Mouse (Mus musculus) heart, adult 2 months (tissue): ENCODE measurements at regions not wholly inside any gene's neighbourhood (a gene's known extent, or its start where the extent isn't known, plus 50 kb on each side); places are given as distances from the start of the nearest gene placed in this dataset.

ENCODE experiments used
- EP300 ChIP-seq: fragments of 200-500 bp; IDR thresholded peaks from 2 replicates; pipeline ENCODE4 v1.6.1; 2011; ENCODE audit warnings: low read depth, low read length, control low read depth; ENCODE audit not compliant: insufficient read depth
- POLR2A ChIP-seq: fragments of 200-500 bp; IDR thresholded peaks from 2 replicates; pipeline ENCODE4 v1.6.1; 2011; ENCODE audit warnings: mild to moderate bottlenecking, low read depth, low read length, control low read depth; ENCODE audit not compliant: insufficient read depth

GRCm38 (mm10) chr7:125141864-125142263, 302.6 kb upstream of the Kdm8 start:
- no peak for TF ChIP-seq EP300
- TF ChIP-seq POLR2A, result no peak
